Mouse (Mus musculus): ENCODE measurements around the gene Cnn3. TPM values are rescaled to one million over a fixed set of nuclear protein-coding genes. Genes with fewer than 3 reads are reported as not detected.

Gene Cnn3
- polyA plus RNA-seq, 1 experiment from 2014 or later: 455 TPM

DNA sequence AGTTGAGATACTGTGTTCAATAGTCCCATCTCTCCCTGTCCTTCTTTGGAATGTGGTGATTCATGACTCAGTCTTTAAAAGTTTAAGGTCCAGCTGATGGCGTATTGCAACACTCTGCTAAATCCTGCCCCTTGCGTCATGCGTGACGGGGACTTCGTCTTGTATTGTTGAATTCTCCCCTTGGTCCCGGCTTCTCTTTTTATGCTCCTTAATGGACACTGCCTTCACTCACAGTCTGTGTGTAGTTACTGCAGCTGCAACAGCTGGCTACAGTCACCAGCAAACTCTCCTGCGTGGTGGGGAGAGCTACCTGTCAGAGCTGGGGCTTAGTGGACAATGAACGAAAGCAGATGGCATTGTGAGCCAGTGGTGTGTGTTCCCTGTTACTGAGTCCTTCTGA, 23.2 kb downstream of the Cnn3 start:
- no peak overlapping the region for H3K4me2 ChIP-seq
- H3K4me3 ChIP-seq: no peak overlapping the region
- H3K36me3 ChIP-seq: peaks cover 52% of the 10 kb centered on the region
- H3K9ac ChIP-seq: no peak overlapping the region
- H3K27me3 ChIP-seq (replicated peaks): no peaks in the 10 kb centered on the region
- ATAC-seq (ENCODE audit: insufficient number of reproducible peaks, low FRiP score): no peak
- peaks cover 43% of the 10 kb centered on the region for H3K4me1 ChIP-seq (replicated peaks)
- no peak overlapping the region for H3K27ac ChIP-seq (ENCODE audit: poor library complexity, severe bottlenecking)
- 0 out of 2 replicates have a peak, but pooled peaks cover 3% of the 10 kb centered on the region for H3K9me3 ChIP-seq (replicated peaks)
- 80% methylated on average over 8 of the region's 8 CpGs for WGBS

DNA sequence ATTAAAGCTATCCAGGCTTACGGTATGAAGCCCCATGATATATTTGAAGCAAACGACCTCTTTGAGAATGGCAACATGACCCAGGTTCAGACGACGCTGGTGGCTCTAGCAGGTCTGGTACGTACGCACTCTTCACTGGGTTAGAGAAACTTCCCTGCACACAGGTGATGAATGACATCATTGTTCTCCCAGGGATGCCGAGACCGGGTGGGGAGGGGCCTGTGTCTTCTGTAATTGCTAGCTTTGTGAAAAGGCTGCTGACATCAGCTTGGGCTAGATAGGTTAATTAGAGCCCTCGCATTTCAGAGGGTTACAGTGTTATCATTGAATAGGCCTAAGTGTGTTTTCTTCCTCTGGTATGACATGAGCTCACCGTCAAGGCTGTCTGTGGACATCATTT, 25.1 kb downstream of the Cnn3 start:
- no peaks in the 10 kb centered on the region for H3K9me3 ChIP-seq (replicated peaks)
- peaks cover 30% of the 10 kb centered on the region for H3K4me1 ChIP-seq (replicated peaks)
- WGBS: 68% methylated on average over 10 of the region's 10 CpGs
- peaks cover 64% of the 10 kb centered on the region for H3K36me3 ChIP-seq
- H3K27ac ChIP-seq (ENCODE audit: poor library complexity, severe bottlenecking): no peak overlapping the region
- no peak overlapping the region for H3K4me3 ChIP-seq
- no peak overlapping the region for H3K4me2 ChIP-seq
- no peak for ATAC-seq (ENCODE audit: insufficient number of reproducible peaks, low FRiP score)
- no peaks in the 10 kb centered on the region for H3K27me3 ChIP-seq (replicated peaks)
- H3K9ac ChIP-seq: no peak overlapping the region

DNA sequence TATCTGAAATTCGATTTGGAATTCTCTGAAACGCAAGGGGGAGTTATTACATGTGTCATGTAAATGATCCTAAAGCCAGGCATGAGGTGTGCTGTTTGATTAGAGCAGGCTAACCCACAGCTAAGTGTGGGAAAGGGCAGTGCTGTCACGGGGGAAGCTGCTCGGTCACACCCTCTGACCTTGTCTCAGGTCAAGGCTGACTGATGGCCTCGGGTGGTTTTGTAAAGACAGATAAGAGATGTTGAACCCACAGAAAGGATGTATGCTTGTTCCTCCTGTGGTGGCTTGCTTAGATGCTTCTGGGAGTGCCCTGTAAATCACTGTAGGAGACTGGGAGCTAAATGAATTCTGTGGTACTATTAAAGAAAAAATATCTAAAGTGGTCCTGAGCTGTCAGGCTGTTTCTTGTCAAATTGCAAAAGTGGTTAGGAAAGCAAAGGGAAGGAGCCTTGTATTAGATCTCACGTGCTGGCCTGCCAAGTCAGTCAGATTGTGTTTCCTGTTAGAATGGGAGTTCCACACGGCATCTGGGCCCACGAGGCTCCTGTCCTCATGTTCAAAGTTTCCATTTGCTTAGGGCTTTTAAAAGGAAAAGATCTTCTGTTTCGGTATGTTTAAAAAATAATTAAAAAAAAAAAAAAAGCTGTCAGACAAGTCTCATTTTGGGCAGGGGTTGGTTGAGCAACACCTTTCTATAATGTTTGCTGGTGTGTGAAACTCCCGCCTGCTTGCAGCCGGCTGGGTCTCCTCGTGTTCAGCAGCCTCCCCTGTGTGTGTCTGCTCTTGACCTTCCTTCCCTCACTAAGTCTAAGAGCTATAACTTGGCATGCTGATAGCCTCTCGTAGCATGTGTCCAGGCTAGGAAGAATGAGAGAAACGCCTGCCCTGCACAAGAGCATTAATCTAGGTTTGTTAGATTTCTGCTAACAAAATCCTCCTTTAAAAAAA, 32.5 kb downstream of the Cnn3 start:
- Histone ChIP-seq H3K9ac (no peak overlapping the region), H3K36me3 (peaks cover 71% of the 10 kb centered on the region), H3K4me3 (no peak overlapping the region), H3K4me1 (replicated peaks) (peaks cover 8% of the 10 kb centered on the region; the same call in 1 of the 2 replicates), H3K27ac (ENCODE audit: poor library complexity, severe bottlenecking) (peak overlapping the region; percentile 27; the same call in 1 of the 2 replicates), H3K4me2 (no peak overlapping the region), H3K9me3 (replicated peaks) (no peaks in the 10 kb centered on the region), H3K27me3 (replicated peaks) (no peaks in the 10 kb centered on the region)
- WGBS: 53% methylated on average over 14 of the region's 14 CpGs
- 0 out of 2 replicates have a peak, but pooled peaks have one; percentile 30 for ATAC-seq (ENCODE audit: insufficient number of reproducible peaks, low FRiP score)

DNA sequence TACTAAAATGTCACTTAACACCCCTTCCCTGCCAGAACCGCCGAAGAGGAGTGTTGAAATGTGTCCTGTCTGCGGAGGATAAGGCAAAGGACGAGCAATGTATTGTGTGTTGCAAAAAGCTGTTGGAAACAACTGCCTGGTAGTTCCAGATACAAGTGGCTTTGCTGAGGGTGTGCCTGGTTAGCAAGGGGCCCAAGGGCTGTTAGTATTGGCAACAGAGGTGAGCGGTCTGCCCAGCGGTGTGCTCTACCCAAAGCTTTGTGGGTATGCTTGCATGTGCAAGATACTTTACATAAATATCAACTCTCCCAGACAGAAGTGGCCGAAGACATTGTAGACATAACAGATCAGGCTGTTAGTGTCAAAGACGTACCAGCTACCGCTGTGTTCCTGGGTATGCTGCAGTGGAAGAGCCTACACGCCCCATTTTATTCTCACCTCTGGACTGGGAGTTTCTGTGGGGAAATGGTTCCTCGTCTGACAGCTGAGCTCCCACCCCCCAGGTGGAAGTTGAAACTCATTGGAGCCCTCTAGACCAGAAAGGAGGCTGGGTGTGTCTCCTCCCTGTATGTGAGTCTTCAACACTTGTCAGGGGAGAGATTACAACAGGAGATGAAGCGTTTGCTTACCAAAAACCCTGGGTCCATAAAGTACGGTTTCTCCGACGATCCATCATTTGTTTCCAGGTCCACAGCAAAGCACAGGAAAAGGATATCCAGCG, 34.3 kb downstream of the Cnn3 start:
- no peak overlapping the region; the same call in 1 of the 2 replicates for H3K9ac ChIP-seq
- no peak overlapping the region for H3K27ac ChIP-seq (ENCODE audit: poor library complexity, severe bottlenecking)
- peaks cover 53% of the 10 kb centered on the region for H3K36me3 ChIP-seq
- ATAC-seq (ENCODE audit: insufficient number of reproducible peaks, low FRiP score): no peak
- peaks cover 8% of the 10 kb centered on the region; the same call in 1 of the 2 replicates for H3K4me1 ChIP-seq (replicated peaks)
- no peaks in the 10 kb centered on the region for H3K27me3 ChIP-seq (replicated peaks)
- WGBS: 70% methylated on average over 16 of the region's 16 CpGs
- no peak overlapping the region for H3K4me2 ChIP-seq
- no peak overlapping the region for H3K4me3 ChIP-seq
- no peaks in the 10 kb centered on the region for H3K9me3 ChIP-seq (replicated peaks)

DNA sequence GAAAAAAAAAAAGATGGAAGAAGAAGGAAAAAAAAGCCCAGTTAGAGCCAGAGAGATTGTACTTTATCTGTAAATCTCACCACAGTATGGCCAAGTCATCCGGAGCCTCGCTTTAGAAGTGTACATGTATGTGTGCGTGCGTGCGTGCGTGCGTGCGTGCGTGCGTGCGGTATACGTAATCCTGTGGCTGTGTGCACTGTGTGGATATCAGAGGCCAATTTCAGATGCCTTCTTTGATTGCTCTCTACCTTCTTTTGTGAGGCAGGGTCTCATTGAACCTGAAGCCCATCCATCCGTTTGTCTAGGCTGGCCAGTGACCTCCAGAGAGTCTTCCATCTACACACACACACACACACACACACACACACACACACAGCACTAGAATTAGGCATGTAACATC, 35.2 kb downstream of the Cnn3 start:
- 92% methylated on average over 13 of the region's 13 CpGs for WGBS
- Histone ChIP-seq H3K9ac (no peak overlapping the region), H3K27ac (ENCODE audit: poor library complexity, severe bottlenecking) (no peak overlapping the region), H3K36me3 (peaks cover 45% of the 10 kb centered on the region), H3K9me3 (replicated peaks) (no peaks in the 10 kb centered on the region), H3K4me1 (replicated peaks) (peaks cover 8% of the 10 kb centered on the region), H3K27me3 (replicated peaks) (no peaks in the 10 kb centered on the region), H3K4me3 (no peak overlapping the region), H3K4me2 (no peak overlapping the region)
- ATAC-seq (ENCODE audit: insufficient number of reproducible peaks, low FRiP score): no peak

DNA sequence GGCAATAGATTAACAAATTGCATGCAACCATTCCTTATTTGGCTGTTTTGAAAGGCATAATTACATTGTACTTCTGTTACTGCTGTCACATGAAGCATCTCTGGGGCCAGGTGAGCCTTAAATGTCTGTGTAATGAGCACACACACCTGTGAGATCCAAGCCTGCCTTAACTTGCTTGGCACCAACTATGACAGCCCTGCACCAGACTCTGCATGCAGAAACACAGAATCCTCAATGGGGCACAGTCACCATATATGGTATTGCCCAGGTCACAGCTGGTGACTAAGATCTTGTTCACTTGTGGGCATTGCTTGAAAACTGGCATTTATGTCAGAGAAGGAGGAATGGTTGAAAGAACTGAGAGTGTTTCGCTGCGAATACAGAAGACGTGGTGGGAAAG, 36.5 kb downstream of the Cnn3 start:
- Histone ChIP-seq H3K27ac (ENCODE audit: poor library complexity, severe bottlenecking) (no peak overlapping the region), H3K4me2 (no peak overlapping the region), H3K36me3 (peaks cover 32% of the 10 kb centered on the region), H3K4me3 (no peak overlapping the region), H3K9me3 (replicated peaks) (no peaks in the 10 kb centered on the region), H3K9ac (no peak overlapping the region), H3K27me3 (replicated peaks) (no peaks in the 10 kb centered on the region), H3K4me1 (replicated peaks) (peaks cover 8% of the 10 kb centered on the region)
- no peak for ATAC-seq (ENCODE audit: insufficient number of reproducible peaks, low FRiP score)
- WGBS: 79% methylated on average over 3 of the region's 3 CpGs

DNA sequence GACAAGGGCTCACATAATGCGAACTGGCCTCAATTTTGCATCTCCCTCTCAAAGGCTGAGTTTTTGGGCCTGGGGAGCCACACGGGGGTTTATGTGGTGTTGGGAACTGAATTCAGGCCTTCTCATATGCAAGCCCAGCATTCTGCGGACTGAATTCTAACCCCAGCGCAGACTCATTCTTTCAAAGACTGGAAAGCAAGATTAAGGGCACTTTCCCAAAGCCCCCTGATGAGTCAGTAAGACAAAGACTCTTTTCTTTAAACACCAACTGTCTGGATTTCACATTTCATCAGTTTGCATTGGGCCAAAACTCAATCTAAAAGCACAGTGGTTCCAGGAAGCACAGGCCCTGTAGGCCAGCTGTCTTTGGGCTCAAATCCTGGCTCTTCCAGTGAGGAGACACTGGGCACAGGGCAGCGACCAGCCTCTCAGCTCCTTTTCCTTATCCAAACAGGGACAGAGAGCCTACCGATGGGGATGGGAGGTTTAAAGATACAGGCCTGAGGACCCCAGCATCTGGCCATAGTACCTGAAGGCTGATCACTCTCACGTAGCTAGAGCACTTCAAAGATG, 38.5 kb downstream of the Cnn3 start:
- ATAC-seq (ENCODE audit: insufficient number of reproducible peaks, low FRiP score): no peak
- H3K4me1 ChIP-seq (replicated peaks): peaks cover 12% of the 10 kb centered on the region
- H3K27me3 ChIP-seq (replicated peaks): no peaks in the 10 kb centered on the region
- H3K4me3 ChIP-seq: no peak overlapping the region
- no peaks in the 10 kb centered on the region for H3K9me3 ChIP-seq (replicated peaks)
- H3K4me2 ChIP-seq: no peak overlapping the region
- H3K27ac ChIP-seq (ENCODE audit: poor library complexity, severe bottlenecking): 0 out of 2 replicates have a peak overlapping the region, but pooled peaks have one; percentile 35
- WGBS: 64% methylated on average over 7 of the region's 7 CpGs
- peaks cover 17% of the 10 kb centered on the region for H3K36me3 ChIP-seq
- H3K9ac ChIP-seq: no peak overlapping the region

DNA sequence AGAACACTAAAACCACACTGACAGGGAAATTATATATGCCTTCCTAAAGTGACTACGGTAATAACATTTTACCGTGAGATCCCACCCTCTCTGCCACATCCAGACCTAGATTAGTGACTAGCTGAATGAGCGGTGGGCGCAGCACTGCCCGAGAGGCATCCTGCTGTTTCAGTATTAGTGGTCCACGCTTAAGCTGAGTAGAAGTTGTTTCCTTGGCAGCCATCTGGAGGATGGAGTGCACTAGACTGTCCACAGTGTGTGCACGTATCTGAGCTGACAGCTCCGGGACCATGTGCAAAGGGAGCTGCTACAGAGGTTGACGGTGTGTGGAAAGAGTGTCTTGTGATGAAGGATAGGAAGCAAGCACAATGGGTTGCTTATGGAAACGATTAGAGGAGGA, 39.5 kb downstream of the Cnn3 start:
- H3K36me3 ChIP-seq: peaks cover 9% of the 10 kb centered on the region
- no peak overlapping the region for H3K4me3 ChIP-seq
- H3K4me2 ChIP-seq: no peak overlapping the region
- ATAC-seq (ENCODE audit: insufficient number of reproducible peaks, low FRiP score): no peak
- WGBS: 73% methylated on average over 10 of the region's 10 CpGs
- no peak overlapping the region for H3K9ac ChIP-seq
- no peak overlapping the region for H3K27ac ChIP-seq (ENCODE audit: poor library complexity, severe bottlenecking)
- H3K9me3 ChIP-seq (replicated peaks): no peaks in the 10 kb centered on the region
- no peaks in the 10 kb centered on the region for H3K27me3 ChIP-seq (replicated peaks)
- peaks cover 12% of the 10 kb centered on the region for H3K4me1 ChIP-seq (replicated peaks)

DNA sequence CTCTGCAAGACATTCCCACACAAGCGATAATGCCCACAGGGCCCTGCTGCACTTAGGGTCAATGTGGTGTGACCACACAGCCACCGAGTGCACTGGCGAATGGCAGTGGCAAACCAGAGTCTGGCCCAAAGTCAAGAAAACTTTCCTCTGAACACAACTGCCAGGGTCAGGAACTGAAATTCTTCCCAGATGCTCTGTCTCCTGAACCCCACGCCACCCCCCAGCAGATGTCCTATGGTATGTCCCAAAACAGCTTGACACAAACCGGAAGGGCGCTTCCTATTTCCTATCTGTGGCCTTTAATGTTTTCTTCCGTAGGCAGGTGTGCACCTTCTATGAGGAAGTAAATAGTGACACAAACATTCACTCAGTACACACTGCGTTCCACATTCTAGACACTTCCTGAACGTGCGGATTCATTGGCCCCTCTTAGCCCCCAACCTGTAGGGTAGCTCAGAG, 40.8 kb downstream of the Cnn3 start:
- Histone ChIP-seq H3K4me2 (no peak overlapping the region), H3K9ac (no peak overlapping the region), H3K27me3 (replicated peaks) (no peaks in the 10 kb centered on the region), H3K27ac (ENCODE audit: poor library complexity, severe bottlenecking) (no peak overlapping the region), H3K36me3 (no peaks in the 10 kb centered on the region), H3K9me3 (replicated peaks) (no peaks in the 10 kb centered on the region), H3K4me1 (replicated peaks) (peaks cover 12% of the 10 kb centered on the region), H3K4me3 (no peak overlapping the region)
- ATAC-seq (ENCODE audit: insufficient number of reproducible peaks, low FRiP score): no peak
- WGBS: 80% methylated on average over 10 of the region's 10 CpGs

DNA sequence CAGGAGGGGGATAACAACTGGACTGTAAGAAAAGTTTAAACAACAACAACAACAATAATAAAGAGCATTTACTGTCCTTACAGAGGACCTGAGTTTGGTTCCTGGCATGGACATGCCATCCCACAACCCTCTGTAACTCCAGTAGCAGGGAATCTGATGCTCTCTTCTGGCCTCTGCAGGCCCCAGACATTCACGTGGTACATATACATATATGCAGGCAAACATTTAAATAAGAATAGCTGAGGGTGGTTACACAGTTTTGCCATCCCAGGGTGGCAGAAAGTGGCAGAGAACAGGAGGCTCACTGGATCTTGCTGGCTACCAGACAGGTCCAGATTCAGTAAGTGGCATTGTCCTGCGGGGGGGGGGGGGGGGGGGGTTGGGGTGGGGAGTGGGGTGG, 41.8 kb downstream of the Cnn3 start:
- Histone ChIP-seq H3K36me3 (no peaks in the 10 kb centered on the region), H3K4me3 (no peak overlapping the region), H3K9me3 (replicated peaks) (no peaks in the 10 kb centered on the region), H3K27me3 (replicated peaks) (no peaks in the 10 kb centered on the region), H3K4me1 (replicated peaks) (peaks cover 12% of the 10 kb centered on the region), H3K9ac (no peak overlapping the region), H3K4me2 (no peak overlapping the region), H3K27ac (ENCODE audit: poor library complexity, severe bottlenecking) (no peak overlapping the region)
- 32% methylated on average over 1 of the region's 2 CpGs for WGBS
- ATAC-seq (ENCODE audit: insufficient number of reproducible peaks, low FRiP score): no peak
